Mouse (Mus musculus) lung, postnatal 14 days (tissue): Measurements from ENCODE around the gene Cspg4.

ENCODE experiments used
- DNase-seq: peaks from one replicate; pipeline ENCODE4 v3.0.0; 2021

The Cspg4 gene

DNA sequence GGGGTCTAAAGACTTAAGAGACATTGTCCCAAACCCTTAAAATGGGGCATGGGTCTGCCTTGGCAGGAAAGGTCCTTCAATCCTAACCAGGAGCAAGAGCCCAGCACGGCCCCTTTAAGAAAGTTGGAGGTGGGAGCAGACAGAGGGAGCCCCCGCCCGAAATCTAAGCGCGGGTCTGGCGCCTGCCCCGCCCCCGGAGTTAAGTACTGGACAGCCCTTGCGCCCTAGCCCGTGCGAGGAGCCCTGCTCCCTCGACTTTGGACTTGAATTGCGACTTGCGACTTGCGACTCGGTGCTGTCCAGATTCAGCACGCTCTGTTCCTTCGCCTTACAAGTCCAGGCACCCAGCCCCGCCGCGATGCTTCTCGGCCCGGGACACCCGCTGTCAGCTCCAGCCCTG is at the start of gene Cspg4:
Gene Cspg4 (plus strand): TSS at position 202 of the 400 bp plus-strand sequence.
- peak; percentile 60 for DNase-seq

- DNase-seq: peak; percentile 30
These were observed 39.9 kb upstream of the Cspg4 start for GRCm38 (mm10) chr9:56824900-56825299.

DNA sequence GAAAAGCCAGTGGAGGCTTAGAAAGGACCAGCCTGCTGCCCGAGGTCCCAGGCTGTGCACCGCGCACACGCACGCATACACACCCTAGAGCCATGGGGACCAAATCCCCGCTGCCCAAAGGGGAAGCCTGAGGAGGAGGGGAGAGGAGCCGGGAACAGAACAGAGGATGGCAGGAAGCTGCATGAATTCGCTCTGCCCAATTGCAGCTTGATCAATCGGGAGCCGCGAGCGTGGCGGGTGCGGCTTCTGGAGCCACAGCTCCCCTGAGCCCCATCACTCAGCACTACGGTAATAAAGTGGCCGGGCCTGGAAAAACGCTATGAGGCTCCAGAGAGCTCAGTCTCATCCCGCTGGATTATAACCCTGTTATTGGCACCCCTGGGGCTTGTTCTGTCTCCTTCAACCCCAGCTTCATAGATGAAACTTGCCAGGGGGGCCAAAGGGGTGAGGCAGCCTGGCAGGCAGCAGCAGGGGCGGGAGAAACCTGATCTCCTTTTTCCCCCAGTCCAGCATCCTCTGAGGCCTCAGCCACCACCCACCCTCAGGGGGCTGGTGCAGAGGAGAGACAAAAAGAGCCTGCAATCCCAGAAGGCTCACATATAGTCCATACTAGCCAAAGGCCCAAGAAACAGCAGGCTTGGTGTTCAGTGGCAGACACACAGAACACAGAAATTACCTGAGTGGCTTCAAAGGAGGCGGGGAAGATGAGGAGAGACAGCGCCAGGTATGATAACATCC is 39.2 kb upstream of the Cspg4 start:
- DNase-seq: no peak

GRCm38 (mm10) chr9:56828146-56828545 is 36.7 kb upstream of the Cspg4 start:
- DNase-seq: no peak

- DNase-seq: no peak
These were observed 36.0 kb upstream of the Cspg4 start for GRCm38 (mm10) chr9:56828841-56829240.

- peak; percentile 7 for DNase-seq
These were observed 34.7 kb upstream of the Cspg4 start for GRCm38 (mm10) chr9:56830162-56830561.

DNA sequence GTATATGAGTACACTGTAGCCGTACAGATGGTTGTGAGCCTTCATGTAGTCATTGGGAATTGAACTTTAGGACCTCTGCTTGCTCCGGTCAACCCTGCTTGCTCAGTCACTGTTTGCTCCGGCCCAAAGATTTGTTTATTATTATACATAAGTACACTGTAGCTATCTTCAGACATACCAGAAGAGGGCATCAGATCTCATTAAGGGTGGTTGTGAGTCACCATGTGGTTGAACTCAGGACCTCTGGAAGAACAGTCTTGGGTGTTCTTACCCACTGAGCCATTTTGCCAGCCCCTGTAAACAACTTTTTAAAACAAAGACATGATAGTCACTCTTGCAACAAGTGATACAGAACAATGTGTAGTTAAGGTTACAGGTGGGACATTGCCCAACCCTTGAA is 32.9 kb upstream of the Cspg4 start:
- no peak for DNase-seq

GRCm38 (mm10) chr9:56832900-56833299 is 31.9 kb upstream of the Cspg4 start:
- DNase-seq: peak; percentile 7

DNA sequence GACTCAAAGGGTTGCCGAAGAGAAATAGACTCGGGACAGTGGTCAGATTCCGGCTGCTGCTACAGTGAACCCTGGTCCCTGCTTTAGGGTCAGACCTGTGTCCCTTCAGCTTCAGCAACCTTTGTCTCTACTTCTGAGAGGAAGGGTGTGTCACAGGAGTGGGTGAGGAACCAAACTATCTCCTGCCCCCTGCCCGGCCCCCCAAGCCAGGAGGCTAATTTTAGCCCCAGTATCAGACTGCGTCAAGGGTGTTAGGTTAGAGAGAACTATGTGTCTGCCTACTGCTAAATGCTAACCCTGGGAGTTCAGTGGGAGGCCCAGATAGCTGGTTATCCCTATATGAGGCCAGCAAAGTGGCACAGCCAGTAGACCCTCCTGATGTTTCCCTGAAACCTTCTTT is 29.7 kb upstream of the Cspg4 start:
- DNase-seq: no peak

GRCm38 (mm10) chr9:56840721-56841120 is 24.1 kb upstream of the Cspg4 start:
- DNase-seq: no peak

- no peak for DNase-seq
These were observed 23.0 kb upstream of the Cspg4 start for GRCm38 (mm10) chr9:56841864-56842263.

DNA sequence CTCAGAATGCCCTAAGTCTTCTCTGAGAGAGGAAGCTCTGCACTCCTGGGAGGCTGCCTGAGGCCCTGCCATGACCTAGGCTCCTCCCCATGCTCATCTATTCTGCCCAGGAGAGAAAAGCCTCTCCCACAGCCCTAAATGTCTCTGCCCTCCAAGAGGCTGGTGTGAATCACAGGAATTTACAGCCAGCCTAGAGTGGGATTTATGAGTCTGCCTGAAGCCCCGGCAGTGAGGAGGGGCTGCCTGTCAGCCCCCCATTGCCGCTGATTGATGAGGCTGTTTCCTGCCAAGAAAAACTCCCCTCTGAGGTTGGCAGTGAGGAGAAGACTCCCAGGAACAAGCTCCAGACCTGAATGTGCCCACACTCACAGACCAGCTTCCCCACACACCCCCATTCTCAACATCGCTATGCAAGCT is 22.5 kb upstream of the Cspg4 start:
- DNase-seq: no peak

DNA sequence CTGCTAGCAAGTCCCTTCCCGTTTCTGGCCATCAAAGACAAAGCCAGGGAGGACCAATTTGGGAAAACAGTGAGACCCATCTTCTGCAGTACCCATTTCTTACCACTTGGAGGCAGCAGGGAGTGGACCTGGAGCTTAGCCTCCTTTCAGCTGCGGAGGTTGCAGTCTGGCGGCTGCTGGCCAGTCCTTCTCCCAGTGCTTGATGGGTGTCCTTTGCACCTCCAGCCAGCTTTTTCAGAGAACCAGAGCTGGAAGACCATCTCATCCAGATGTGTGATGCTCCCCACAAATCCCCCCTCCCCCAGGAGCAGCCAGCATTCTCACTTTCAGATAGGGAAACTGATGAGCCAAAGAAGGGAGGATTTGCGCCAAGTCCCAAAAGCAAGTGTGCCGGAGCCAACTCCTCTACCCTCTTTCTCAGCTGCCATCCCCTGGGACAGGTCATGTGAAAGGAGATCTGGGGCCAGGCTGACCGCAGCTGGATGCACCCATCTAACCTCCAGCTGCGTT is 21.1 kb upstream of the Cspg4 start:
- peak; percentile 75 for DNase-seq

- DNase-seq: no peak
These were observed 20.2 kb upstream of the Cspg4 start for GRCm38 (mm10) chr9:56844644-56845043.

DNA sequence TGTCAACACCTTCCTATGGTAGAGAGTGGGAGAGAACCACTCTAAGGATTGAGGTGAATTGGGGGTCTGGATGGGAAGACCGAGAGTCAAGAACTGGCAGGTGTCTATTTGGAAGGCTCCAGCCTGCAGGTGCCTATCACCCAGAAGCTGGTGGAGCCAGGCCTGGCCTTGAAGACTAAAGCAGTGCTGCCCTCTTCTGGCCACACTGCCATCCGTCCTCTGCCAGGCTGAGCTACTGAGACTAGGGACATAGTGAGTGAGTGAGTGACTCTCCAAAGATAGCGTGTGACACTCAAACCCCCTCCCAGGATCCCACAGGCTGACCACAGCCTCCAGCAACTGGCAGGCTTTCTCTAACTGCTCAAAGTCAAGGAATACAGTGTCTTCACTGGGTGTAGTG is 17.3 kb upstream of the Cspg4 start:
- DNase-seq: peak; percentile 69

GRCm38 (mm10) chr9:56850128-56850904 is 14.5 kb upstream of the Cspg4 start:
- DNase-seq: peak; percentile 56

GRCm38 (mm10) chr9:56850905-56851252 is 14.0 kb upstream of the Cspg4 start:
- no peak for DNase-seq

- peak; percentile 55 for DNase-seq
These were observed 13.1 kb upstream of the Cspg4 start for GRCm38 (mm10) chr9:56851778-56852177.

DNA sequence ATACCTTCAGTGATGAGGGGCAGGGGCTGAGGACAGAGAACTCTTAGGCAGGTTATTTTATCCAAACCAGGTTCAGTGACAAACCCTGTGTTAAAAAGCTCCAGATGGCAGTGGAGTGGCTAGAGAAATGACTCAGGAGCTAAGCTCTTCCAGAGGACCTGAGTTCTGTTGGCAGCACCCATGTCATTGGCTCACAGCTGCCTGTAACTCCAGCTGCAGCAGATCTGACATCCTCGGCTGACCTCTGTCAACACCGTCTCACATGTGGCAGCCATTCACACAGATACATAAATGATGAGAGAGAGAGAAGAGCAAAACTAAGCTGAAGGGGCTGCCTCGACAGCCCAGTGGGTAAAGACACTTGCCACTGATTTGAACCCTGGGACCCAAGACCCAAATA is 7.4 kb upstream of the Cspg4 start:
- DNase-seq: no peak

- DNase-seq: no peak
These were observed 4.8 kb upstream of the Cspg4 start for GRCm38 (mm10) chr9:56860035-56860434.

DNA sequence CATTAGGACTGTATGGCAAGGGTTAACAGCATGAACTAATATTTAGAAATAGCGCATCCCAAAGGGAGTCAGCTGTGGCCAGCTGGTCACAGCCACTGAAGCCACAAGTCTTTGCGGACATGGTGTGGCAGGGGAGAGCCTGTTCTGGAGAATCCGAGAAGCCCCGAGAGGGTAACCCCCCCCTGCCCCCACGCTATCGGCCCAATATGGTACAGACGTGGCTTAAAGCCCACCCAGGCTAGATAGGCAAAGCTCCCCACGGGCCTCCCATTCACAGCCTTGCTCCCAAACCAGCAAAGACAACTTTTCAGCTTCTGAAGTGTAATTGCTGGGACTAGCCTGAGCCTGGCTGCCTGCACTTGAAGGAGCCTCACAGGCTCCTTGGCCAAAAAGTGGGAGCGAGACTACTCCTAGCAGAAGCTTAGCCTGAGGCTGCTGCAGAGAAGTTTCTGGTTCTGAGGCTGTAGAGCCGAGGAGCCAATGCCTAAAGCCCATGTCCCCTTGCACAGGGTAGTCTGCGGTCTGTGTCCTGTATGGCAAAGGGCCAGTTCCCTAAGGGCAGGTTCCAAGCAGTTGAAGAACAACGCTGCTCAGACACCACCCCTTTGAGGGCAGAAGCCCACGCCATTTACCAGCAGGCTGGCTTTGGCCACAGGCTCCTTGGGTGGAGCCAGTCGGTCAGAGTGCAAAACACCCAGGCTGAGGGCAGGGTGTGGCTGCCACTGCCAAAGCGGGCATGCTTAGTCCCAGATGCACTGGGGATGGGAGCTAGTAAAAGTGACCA is 4.2 kb upstream of the Cspg4 start:
- no peak for DNase-seq

DNA sequence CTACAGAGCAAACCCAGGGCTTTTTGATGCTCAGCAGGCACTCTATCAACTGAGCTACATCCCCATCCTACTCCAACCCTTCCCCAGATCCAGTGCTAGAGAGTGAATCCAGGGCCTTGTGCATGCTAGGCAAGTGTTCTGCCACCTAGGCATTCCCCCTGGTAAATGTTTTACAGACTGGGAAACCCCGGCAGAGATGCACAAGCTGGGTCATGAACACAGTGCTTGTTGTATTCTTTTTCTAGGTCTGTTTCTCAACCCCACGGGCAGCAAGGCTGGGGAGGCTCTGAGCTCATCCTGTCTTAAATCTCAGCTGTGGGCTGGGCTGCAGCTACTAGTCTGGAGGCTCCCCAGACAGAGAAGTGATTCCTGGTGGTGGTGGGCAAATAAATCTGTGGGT is 2.0 kb upstream of the Cspg4 start:
- no peak for DNase-seq

DNA sequence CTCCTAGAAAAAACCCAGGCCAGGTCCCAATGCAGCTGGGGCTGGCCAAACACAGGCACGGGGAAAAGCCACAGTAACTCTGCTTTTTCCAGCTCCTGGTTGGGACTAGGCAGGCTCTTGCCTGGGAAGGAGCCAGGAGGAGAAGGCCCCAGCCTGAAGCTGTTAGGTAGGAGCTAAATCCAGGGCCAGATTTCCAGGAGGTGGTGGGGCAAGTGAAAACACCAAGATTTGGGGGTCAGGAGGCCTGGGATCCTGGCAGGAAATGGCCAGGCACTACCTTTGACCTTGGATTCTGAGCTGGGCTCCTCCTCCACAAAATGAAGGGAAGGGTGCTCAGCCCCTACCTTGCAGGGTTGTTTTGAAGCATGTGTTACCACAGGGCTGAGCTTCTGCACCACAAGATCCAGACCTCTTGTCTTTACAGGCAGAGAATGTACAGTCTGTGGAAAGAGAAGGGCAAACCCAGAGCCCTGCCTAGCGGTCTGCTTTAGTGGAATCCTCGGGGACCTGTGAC is 560 bp upstream of the Cspg4 start, which contains the start of gene Odf3l1:
Gene Odf3l1 (minus strand): TSS at position 464 of the 514 bp plus-strand sequence.
- no peak for DNase-seq
